ENCODE assay signal across 9 mouse cellular contexts in the genomic region with DNA sequence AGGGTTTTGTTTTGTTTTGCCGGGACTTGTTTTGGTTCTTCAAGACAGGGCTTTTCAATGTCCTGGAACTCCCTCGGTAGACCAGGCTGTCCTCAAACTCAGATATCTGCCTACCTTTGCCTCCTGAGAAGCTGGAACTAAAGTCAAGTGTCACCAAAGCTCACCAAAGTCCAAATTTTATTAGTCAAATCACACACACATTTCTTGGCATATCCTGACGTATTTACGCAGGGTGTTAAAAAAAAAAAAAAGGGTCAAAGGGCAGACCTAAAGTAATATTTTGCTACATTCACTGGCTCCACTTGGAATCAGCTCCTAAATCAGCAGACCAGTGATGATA. TPM values are rescaled to one million over a fixed set of nuclear protein-coding genes. Genes with fewer than 3 reads are reported as not detected.
DNase-seq lines count a peak whose midpoint lies in the region; ATAC-seq and TF ChIP-seq lines count a peak whose summit lies in the region.
"Had no signal": no experiment of that assay in that cellular context is flagged by ENCODE, and none has a peak within 500 bp of the region (broad histone marks: within the 10 kb centered on the region; RNA-seq: fewer than 3 reads in every experiment).

No protein-coding gene starts in this region.

- TF ChIP-seq CTCF in layer of hippocampus, adult 2 months (conservative IDR thresholded peaks at IDR 0.05) = no peak

- H3K27ac ChIP-seq in forebrain, embryonic 14.5 days (ENCODE audit: low read depth, low read length) = no peak overlapping the region
- H3K27ac ChIP-seq in forebrain, embryonic 11.5 days (ENCODE audit: low read depth, low read length) = no peak overlapping the region
- peak overlapping the region; percentile 93 for H3K27ac ChIP-seq in layer of hippocampus, adult 2 months
- peak overlapping the region; percentile 58 for H3K27ac ChIP-seq in embryonic facial prominence, embryonic 15.5 days (replicated peaks)
- 0 out of 2 replicates have a peak overlapping the region, but pooled peaks have one; percentile 28 for H3K27ac ChIP-seq in liver, embryonic 12.5 days

- no peaks in the 10 kb centered on the region for H3K9me3 ChIP-seq in forebrain, embryonic 14.5 days (replicated peaks; ENCODE audit: control insufficient read depth, low read length)
- H3K9me3 ChIP-seq in forebrain, embryonic 11.5 days (ENCODE audit: control insufficient read depth, low read length) = no peaks in the 10 kb centered on the region
- no peaks in the 10 kb centered on the region for H3K9me3 ChIP-seq in embryonic facial prominence, embryonic 15.5 days (replicated peaks)
- no peaks in the 10 kb centered on the region for H3K9me3 ChIP-seq in liver, embryonic 12.5 days (replicated peaks)

- peaks cover 42% of the 10 kb centered on the region for H3K4me1 ChIP-seq in forebrain, embryonic 14.5 days (ENCODE audit: control insufficient read depth, insufficient read depth, low read length)
- peaks cover 12% of the 10 kb centered on the region for H3K4me1 ChIP-seq in forebrain, embryonic 11.5 days (replicated peaks; ENCODE audit: control insufficient read depth, insufficient read depth, low read length)
- peaks cover 51% of the 10 kb centered on the region for H3K4me1 ChIP-seq in embryonic facial prominence, embryonic 15.5 days
- H3K4me1 ChIP-seq in liver, embryonic 12.5 days = peaks cover 57% of the 10 kb centered on the region

- no peak for DNase-seq in forebrain, embryonic 14.5 days (ENCODE audit: low spot score)
- DNase-seq in forebrain, embryonic 11.5 days (ENCODE audit: low spot score) = no peak
- DNase-seq in layer of hippocampus, adult 2 months (ENCODE audit: low spot score in 2 of 2) = no peak
- DNase-seq in layer of hippocampus, adult 9-10 months (ENCODE audit: low spot score) = no peak
- no peak for DNase-seq in thymus, postnatal 4 days
- no peak for DNase-seq in thymus, postnatal 25 days
- DNase-seq: lung, postnatal 14 days had no signal

- no peak overlapping the region for H3K9ac ChIP-seq in forebrain, embryonic 14.5 days (ENCODE audit: low read length)
- no peak overlapping the region for H3K9ac ChIP-seq in forebrain, embryonic 11.5 days (ENCODE audit: low read length)
- H3K9ac ChIP-seq in embryonic facial prominence, embryonic 15.5 days = no peak overlapping the region
- no peak overlapping the region for H3K9ac ChIP-seq in liver, embryonic 12.5 days

- H3K4me3 ChIP-seq in forebrain, embryonic 14.5 days (ENCODE audit: low read depth, low read length) = no peak overlapping the region
- H3K4me3 ChIP-seq in forebrain, embryonic 11.5 days (ENCODE audit: low read depth, low read length) = no peak overlapping the region
- no peak overlapping the region for H3K4me3 ChIP-seq in layer of hippocampus, adult 2 months
- no peak overlapping the region for H3K4me3 ChIP-seq in embryonic facial prominence, embryonic 15.5 days (replicated peaks)
- H3K4me3 ChIP-seq in liver, embryonic 12.5 days = no peak overlapping the region

- H3K27me3 ChIP-seq in forebrain, embryonic 14.5 days (replicated peaks; ENCODE audit: control insufficient read depth, insufficient read depth, low read length) = no peaks in the 10 kb centered on the region
- H3K27me3 ChIP-seq in forebrain, embryonic 11.5 days (ENCODE audit: control insufficient read depth, insufficient read depth, low read length) = no peaks in the 10 kb centered on the region
- no peaks in the 10 kb centered on the region for H3K27me3 ChIP-seq in embryonic facial prominence, embryonic 15.5 days
- H3K27me3 ChIP-seq in liver, embryonic 12.5 days (replicated peaks) = no peaks in the 10 kb centered on the region

- H3K36me3 ChIP-seq in forebrain, embryonic 14.5 days (ENCODE audit: control insufficient read depth, insufficient read depth, low read length) = peaks cover 11% of the 10 kb centered on the region; the same call in 1 of the 2 replicates
- H3K36me3 ChIP-seq in forebrain, embryonic 11.5 days (ENCODE audit: control insufficient read depth, insufficient read depth, low read length) = no peaks in the 10 kb centered on the region
- 0 out of 2 replicates have a peak, but pooled peaks cover 3% of the 10 kb centered on the region for H3K36me3 ChIP-seq in embryonic facial prominence, embryonic 15.5 days
- H3K36me3 ChIP-seq in liver, embryonic 12.5 days = peaks cover 49% of the 10 kb centered on the region

- 0 out of 2 replicates have a peak overlapping the region, but pooled peaks have one; percentile 16 for H3K4me2 ChIP-seq in forebrain, embryonic 14.5 days (ENCODE audit: low read length)
- H3K4me2 ChIP-seq in forebrain, embryonic 11.5 days (ENCODE audit: low read depth, low read length, severe bottlenecking) = no peak overlapping the region
- H3K4me2 ChIP-seq in embryonic facial prominence, embryonic 15.5 days (replicated peaks) = no peak overlapping the region
- no peak overlapping the region for H3K4me2 ChIP-seq in liver, embryonic 12.5 days

- 57% methylated on average over 4 of the region's 4 CpGs for WGBS in forebrain, embryonic 14.5 days
- 78% methylated on average over 4 of the region's 4 CpGs for WGBS in forebrain, embryonic 11.5 days
- WGBS in embryonic facial prominence, embryonic 15.5 days = 60% methylated on average over 4 of the region's 4 CpGs
- 74% methylated on average over 4 of the region's 4 CpGs for WGBS in liver, embryonic 12.5 days (ENCODE audit: insufficient replicate concordance)

- ATAC-seq in forebrain, embryonic 14.5 days = no peak
- ATAC-seq in forebrain, embryonic 11.5 days (replicated peaks; ENCODE audit: low FRiP score) = no peak
- ATAC-seq in embryonic facial prominence, embryonic 15.5 days (ENCODE audit: insufficient number of reproducible peaks, low FRiP score, low TSS enrichment, low read depth) = no peak
- ATAC-seq in liver, embryonic 12.5 days = no peak

RNA-seq across cellular contexts. Expression of a gene that starts 5.8 kb away (rescaled TPM):
- 40.2 and 43.4 TPM in 2 replicates for polyA plus RNA-seq in forebrain, embryonic 14.5 days (2014; fragmentation: Nextera tagmentation; extraction: Ambion mirVana)
- polyA plus RNA-seq in forebrain, embryonic 11.5 days (2014; fragmentation: Nextera tagmentation; extraction: Ambion mirVana) = 61.0 and 66.1 TPM in 2 replicates
- 10 to 100 TPM; 57.1 to 58.3 TPM for total RNA-seq in layer of hippocampus, adult 2 months (2021)
- 46.7 and 53.0 TPM in 2 replicates for polyA plus RNA-seq in embryonic facial prominence, embryonic 15.5 days (2015; fragmentation: Nextera tagmentation; extraction: Ambion mirVana)
- polyA plus RNA-seq in liver, embryonic 12.5 days (2016; fragmentation: Nextera tagmentation; extraction: Ambion mirVana) = 26.2 and 28.9 TPM in 2 replicates

Comparison
In these comparisons a context has a peak if more than half of its experiments do, and no peak if none do; other contexts are left out.
1. H3K27ac ChIP-seq: peak in layer of hippocampus, adult 2 months (single experiment), embryonic facial prominence, embryonic 15.5 days (single experiment) and liver, embryonic 12.5 days (single experiment); none in forebrain, embryonic 14.5 days (single experiment) and forebrain, embryonic 11.5 days (single experiment).